Comparison of ENCODE assay signal across 10 mouse cellular contexts in the genomic region with DNA sequence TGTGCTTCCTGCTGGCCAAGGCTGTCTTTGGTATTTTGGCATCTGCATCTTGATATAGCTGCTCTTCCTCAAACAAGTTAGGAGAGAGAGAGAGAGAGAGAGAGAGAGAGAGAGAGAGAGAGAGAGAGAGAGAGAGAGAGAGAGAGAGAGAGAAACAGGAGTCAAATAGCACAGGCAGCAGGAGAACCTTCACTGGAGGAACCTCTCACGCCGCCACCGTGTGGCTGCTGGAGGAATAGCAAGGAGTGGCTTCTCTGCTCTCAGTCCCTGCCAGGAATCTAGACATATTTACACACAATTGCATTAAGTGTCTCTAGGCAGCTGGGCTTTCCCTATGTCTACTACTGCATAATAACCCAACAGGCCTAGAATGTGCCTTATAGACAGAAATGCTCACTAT. TPM values are rescaled to one million over a fixed set of nuclear protein-coding genes. Genes with fewer than 3 reads are reported as not detected.
DNase-seq lines count a peak whose midpoint lies in the region; TF ChIP-seq lines count a peak whose summit lies in the region.
"Not testable (repeated sequence)": the region's sequence is repeated elsewhere in the genome, so short reads cannot be mapped to it uniquely, and the experiment has no call there.
"Had no signal": no experiment of that assay in that cellular context is flagged by ENCODE, and none has a peak within 500 bp of the region (broad histone marks: within the 10 kb centered on the region; RNA-seq: fewer than 3 reads in every experiment).

No protein-coding gene starts in this region.

- not testable (repeated sequence) for H3K4me1 ChIP-seq in cortical plate, adult 2 months (ENCODE audit: control insufficient read depth, insufficient read depth, low read length)

- peak; percentile 47 for TF ChIP-seq CTCF in cortical plate, adult 2 months (IDR thresholded peaks at IDR 0.05; ENCODE audit: extremely low read depth, insufficient read depth, low read length)

- TF ChIP-seq POLR2A in cortical plate, adult 2 months (IDR thresholded peaks at IDR 0.05; ENCODE audit: extremely low read depth, insufficient read depth, low read length) = not testable (repeated sequence)

- not testable (repeated sequence) for H3K4me3 ChIP-seq in cortical plate, adult 2 months (ENCODE audit: insufficient read depth, low read length)

- H3K27ac ChIP-seq in cortical plate, adult 2 months (ENCODE audit: insufficient read depth, low read length) = not testable (repeated sequence)

- DNase-seq in 416B (ENCODE audit: low read depth) = peak; percentile 44
- peak; percentile 83 for DNase-seq in adrenal gland, postnatal 10 days
- DNase-seq in gastrocnemius, postnatal 36 days = peak; percentile 37 to 58
- peak; percentile 47 for DNase-seq in kidney, adult 9 months
- DNase-seq in liver = peak; percentile 51
- DNase-seq in natural killer cell, adult 2 months (ENCODE audit: low spot score in 2 of 2) = peak; percentile 19 to 30
- peak; percentile 40 to 82 for DNase-seq in spleen, postnatal 4 days (ENCODE audit: low spot score in 2 of 2)

- intact Hi-C loops in gastrocnemius, postnatal 36 days (cut with DNase I) = not testable (repeated sequence)

RNA-seq across cellular contexts. Expression of a gene that starts 4.0 kb away (rescaled TPM):
- total RNA-seq in adrenal gland, postnatal 10 days (2021) = not detected
- not detected in 2 replicates for polyA plus RNA-seq in cortical plate, adult 2 months (2012; rRNA removed)
- not detected for total RNA-seq in gastrocnemius, postnatal 36 days (2021)
- polyA plus RNA-seq: gonadal fat pad, adult 2 months; limb, embryonic 15.5 days had no signal

RNA-seq across cellular contexts. Expression of a gene that starts 18.7 kb away (rescaled TPM):
- not detected for total RNA-seq in adrenal gland, postnatal 10 days (2021)
- polyA plus RNA-seq in cortical plate, adult 2 months (2012; rRNA removed) = not detected in 2 replicates
- not detected for total RNA-seq in gastrocnemius, postnatal 36 days (2021)
- polyA plus RNA-seq: gonadal fat pad, adult 2 months; limb, embryonic 15.5 days had no signal

RNA-seq across cellular contexts. Expression of a gene that starts 20.0 kb away (rescaled TPM):
- total RNA-seq in adrenal gland, postnatal 10 days (2021) = not detected
- not detected in 2 replicates for polyA plus RNA-seq in cortical plate, adult 2 months (2012; rRNA removed)
- total RNA-seq in gastrocnemius, postnatal 36 days (2021) = not detected
- polyA plus RNA-seq: gonadal fat pad, adult 2 months; limb, embryonic 15.5 days had no signal

RNA-seq across cellular contexts. Expression of a gene that starts 25.2 kb away (rescaled TPM):
- not detected for total RNA-seq in adrenal gland, postnatal 10 days (2021)
- polyA plus RNA-seq in cortical plate, adult 2 months (2012; rRNA removed) = not detected in 2 replicates
- not detected for total RNA-seq in gastrocnemius, postnatal 36 days (2021)
- polyA plus RNA-seq: gonadal fat pad, adult 2 months; limb, embryonic 15.5 days had no signal

RNA-seq across cellular contexts. Expression of a gene that starts 37.3 kb away (rescaled TPM):
- not detected for total RNA-seq in adrenal gland, postnatal 10 days (2021)
- polyA plus RNA-seq in cortical plate, adult 2 months (2012; rRNA removed) = not detected in 2 replicates
- total RNA-seq in gastrocnemius, postnatal 36 days (2021) = not detected
- polyA plus RNA-seq: gonadal fat pad, adult 2 months; limb, embryonic 15.5 days had no signal

Comparison
In these comparisons a context has a peak if more than half of its experiments do, and no peak if none do; other contexts are left out.
1. DNase-seq: peak in every context shown above with its lines; median percentile 83 in adrenal gland, postnatal 10 days; 61 in spleen, postnatal 4 days; 51 in liver; 48 in gastrocnemius, postnatal 36 days; 47 in kidney, adult 9 months; 44 in 416B; 24 in natural killer cell, adult 2 months.